Mouse (Mus musculus) liver, embryonic 14.5 days (tissue): ENCODE results near the gene Zfp423. TPM values are rescaled to one million over a fixed set of nuclear protein-coding genes. Genes with fewer than 3 reads are reported as not detected.

Experiments
- ATAC-seq: fragments of 200-750 bp; cut with Nextera tagmentation; 2 replicates; pipeline ENCODE4 v1.8.0; 2017; ENCODE audit warnings: moderate number of reproducible peaks, mild to moderate bottlenecking, moderate library complexity; ENCODE audit not compliant: insufficient read depth
- DNase-seq, 3 experiments: peaks; one replicate each; pipeline ENCODE4 v3.0.0-alpha.2; 2012 to 2013; ENCODE audit warnings: low read depth in 3 of 3, low spot score in 3 of 3
- H3K27ac ChIP-seq: fragments of 300-500 bp; sonication (generic); 2 replicates; pipeline ENCODE4 v1.5.1; 2014; ENCODE audit warnings: moderate library complexity, mild to moderate bottlenecking, control low read depth, inconsistent platforms
- H3K27me3 ChIP-seq: fragments of 300-500 bp; sonication (generic); 2 replicates; pipeline ENCODE4 v1.6.1; 2014; ENCODE audit warnings: mild to moderate bottlenecking, low read length, moderate library complexity; ENCODE audit not compliant: control insufficient read depth, insufficient read depth
- H3K36me3 ChIP-seq: fragments of 300-500 bp; sonication (generic); replicated peaks from 2 replicates; pipeline ENCODE4 v1.6.1; 2014; ENCODE audit warnings: low read depth; ENCODE audit not compliant: control insufficient read depth, insufficient read depth
- H3K4me1 ChIP-seq, 2 experiments: fragments of 200-500 bp in 1 of 2; fragments of 300-500 bp in 1 of 2; sonication (generic) in 1 of 2; replicated peaks; 2 replicates each; pipeline ENCODE4 v1.6.1; 2012 to 2014; ENCODE audit warnings: antibody characterized with exemption in 1 of 2, inconsistent platforms in 1 of 2, low read length in 1 of 2; ENCODE audit not compliant: control insufficient read depth in 2 of 2, insufficient read depth in 2 of 2
- H3K4me2 ChIP-seq: fragments of 300-500 bp; sonication (generic); 2 replicates; pipeline ENCODE4 v1.6.1; 2014; ENCODE audit warnings: low read depth, mild to moderate bottlenecking, control low read depth, moderate library complexity
- H3K4me3 ChIP-seq, 2 experiments: fragments of 200-500 bp in 1 of 2; fragments of 300-500 bp in 1 of 2; sonication (generic) in 1 of 2; 2 replicates each; pipeline ENCODE4 v1.5.1; 2012 to 2014; ENCODE audit warnings: low read depth in 2 of 2, low read length in 2 of 2, mild to moderate bottlenecking in 2 of 2, control low read depth in 1 of 2, inconsistent platforms in 1 of 2, moderate library complexity in 1 of 2; ENCODE audit not compliant: insufficient read depth in 1 of 2
- H3K9ac ChIP-seq: fragments of 300-500 bp; sonication (generic); replicated peaks from 2 replicates; pipeline ENCODE4 v1.6.1; 2014; ENCODE audit warnings: mild to moderate bottlenecking, control low read depth, moderate library complexity
- H3K9me3 ChIP-seq: fragments of 300-500 bp; sonication (generic); 2 replicates; pipeline ENCODE4 v1.6.1; 2016; ENCODE audit warnings: low read length, mixed read lengths; ENCODE audit not compliant: control insufficient read depth
- CTCF ChIP-seq: IDR thresholded peaks from 2 replicates; pipeline ENCODE4 v1.5.1; 2016; ENCODE audit warnings: antibody characterized with exemption, low read depth, control low read depth
- EP300 ChIP-seq: IDR thresholded peaks from 2 replicates; pipeline ENCODE4 v1.6.1; 2016; ENCODE audit warnings: antibody characterized with exemption, low read depth
- WGBS: fragments of 180-500 bp; shearing (Covaris S2); extraction: QIAGEN DNeasy Blood & Tissue Kit; methylation state at CpG from one replicate; pipeline ENCODE4 v1.1.7; 2014; ENCODE audit not compliant: insufficient replicate concordance; 5-methylcytosine and 5-hydroxymethylcytosine counted together
- polyA plus RNA-seq, 2 experiments: library from polyadenylated mRNA; depleted of rRNA in 1 of 2; stranded (reverse) in 1 of 2; unstranded in 1 of 2; fragments of >200 nt; fragmentation: Nextera tagmentation in 1 of 2; extraction: Ambion mirVana in 1 of 2; gene quantifications; 2 replicates each; pipeline versions ENCODE4 v1.2.1 to v1.2.3; 2012 to 2014

The Zfp423 gene
- polyA plus RNA-seq, 2 experiments = 0.52 to 0.60 TPM

DNA sequence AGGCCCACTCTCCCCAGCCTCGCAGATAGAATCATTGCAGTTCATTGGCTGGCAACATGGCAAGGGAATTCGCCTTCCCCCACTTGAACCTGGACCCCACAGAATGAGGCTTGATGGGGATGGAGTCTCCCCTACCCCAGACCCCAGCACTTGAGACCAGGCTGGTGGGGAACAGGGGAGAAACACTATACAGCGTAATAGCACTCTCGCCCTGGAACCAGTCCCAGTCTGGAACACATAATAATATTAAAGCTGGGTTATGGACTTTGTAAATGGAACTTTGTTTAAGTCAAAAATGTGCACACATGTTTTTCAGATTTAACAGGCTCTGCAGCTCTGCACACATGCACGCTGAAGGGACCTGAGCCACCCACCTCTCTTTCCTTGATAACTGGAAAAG, 54.0 kb downstream of the Zfp423 start:
- no peak for TF ChIP-seq EP300
- TF ChIP-seq CTCF = no peak
- ATAC-seq (no peak), DNase-seq (no peak)
- H3K36me3 ChIP-seq = no peaks in the 10 kb centered on the region
- no peak overlapping the region for H3K4me3 ChIP-seq
- H3K4me2 ChIP-seq = no peak overlapping the region
- WGBS = 66% methylated on average over 5 of the region's 5 CpGs
- no peak overlapping the region for H3K9ac ChIP-seq
- H3K9me3 ChIP-seq = no peaks in the 10 kb centered on the region
- no peaks in the 10 kb centered on the region for H3K4me1 ChIP-seq
- no peaks in the 10 kb centered on the region for H3K27me3 ChIP-seq
- H3K27ac ChIP-seq = no peak overlapping the region

DNA sequence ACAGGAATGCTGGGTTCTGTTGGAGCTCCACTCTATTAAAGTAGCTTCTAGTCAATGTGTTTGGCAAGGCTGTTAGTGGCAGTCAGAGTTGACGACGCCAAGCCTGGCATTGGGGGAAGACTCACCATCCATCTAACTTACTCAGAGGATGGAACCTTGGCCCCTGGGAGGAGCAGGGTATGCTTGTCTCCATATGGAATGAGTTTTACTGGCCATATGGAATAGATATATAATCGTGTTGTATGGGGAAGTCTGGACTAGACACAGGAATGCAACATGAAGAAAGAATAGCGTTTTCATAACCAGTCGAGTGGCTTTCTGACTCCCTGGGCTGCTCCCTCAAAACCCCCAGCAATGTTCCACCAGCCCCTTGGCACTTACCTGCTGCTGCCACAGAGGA, 55.3 kb downstream of the Zfp423 start:
- ATAC-seq (no peak), DNase-seq (no peak)
- Histone ChIP-seq H3K36me3 (no peaks in the 10 kb centered on the region), H3K9me3 (no peaks in the 10 kb centered on the region), H3K27ac (no peak overlapping the region), H3K27me3 (no peaks in the 10 kb centered on the region), H3K4me2 (no peak overlapping the region), H3K4me1 (no peaks in the 10 kb centered on the region), H3K9ac (no peak overlapping the region), H3K4me3 (no peak overlapping the region)
- no peak for TF ChIP-seq CTCF
- TF ChIP-seq EP300 = no peak
- 65% methylated on average over 5 of the region's 5 CpGs for WGBS

DNA sequence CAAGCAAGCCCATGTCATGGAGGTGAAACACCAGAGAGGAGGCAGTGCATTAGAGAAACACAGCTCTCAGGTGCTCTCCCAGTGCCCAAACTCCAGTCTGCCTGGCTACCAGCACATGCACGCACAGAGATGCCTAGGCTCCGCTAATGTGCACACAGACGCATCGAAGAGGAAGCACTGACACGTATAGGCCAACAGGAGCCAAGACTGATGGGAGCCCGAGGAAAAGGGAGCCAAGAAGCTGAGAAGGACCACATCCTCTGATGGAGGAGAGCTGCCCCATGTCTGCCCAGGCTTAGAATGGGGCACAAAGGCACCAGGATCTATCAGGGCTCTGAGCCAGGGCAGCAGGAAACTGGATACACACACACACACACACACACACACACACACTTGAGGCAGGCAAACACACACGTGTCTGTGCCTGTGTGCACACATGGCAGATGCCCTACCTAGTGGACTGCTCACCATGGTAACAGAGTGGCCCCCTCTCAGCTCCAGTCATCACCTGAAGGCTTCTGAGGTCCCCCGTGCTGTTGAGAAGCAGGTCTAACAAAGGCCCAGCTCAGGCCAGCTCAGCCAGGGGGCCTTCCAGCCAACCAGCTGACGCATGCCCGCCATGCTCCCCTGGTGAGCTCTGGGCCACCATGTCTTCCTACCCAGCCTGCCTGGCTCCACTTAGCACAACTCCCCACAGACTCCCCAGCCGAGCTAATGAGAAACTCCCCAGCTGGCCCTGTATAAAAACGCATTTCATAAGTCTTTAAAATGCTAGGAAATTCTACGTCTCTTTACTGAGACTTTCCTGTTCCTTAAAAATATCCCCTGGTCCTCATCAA, 64.0 kb downstream of the Zfp423 start:
- H3K36me3 ChIP-seq = no peaks in the 10 kb centered on the region
- H3K27me3 ChIP-seq = no peaks in the 10 kb centered on the region
- no peak for TF ChIP-seq EP300
- TF ChIP-seq CTCF = no peak
- H3K27ac ChIP-seq = no peak overlapping the region
- H3K4me2 ChIP-seq = no peak overlapping the region
- no peaks in the 10 kb centered on the region for H3K9me3 ChIP-seq
- no peak for DNase-seq
- H3K4me3 ChIP-seq = no peak overlapping the region
- ATAC-seq = no peak
- H3K9ac ChIP-seq = no peak overlapping the region
- 59% methylated on average over 13 of the region's 13 CpGs for WGBS
- peaks cover 0 to 3% of the 10 kb centered on the region in 2 experiments; a peak in 1 of 4 replicates for H3K4me1 ChIP-seq

DNA sequence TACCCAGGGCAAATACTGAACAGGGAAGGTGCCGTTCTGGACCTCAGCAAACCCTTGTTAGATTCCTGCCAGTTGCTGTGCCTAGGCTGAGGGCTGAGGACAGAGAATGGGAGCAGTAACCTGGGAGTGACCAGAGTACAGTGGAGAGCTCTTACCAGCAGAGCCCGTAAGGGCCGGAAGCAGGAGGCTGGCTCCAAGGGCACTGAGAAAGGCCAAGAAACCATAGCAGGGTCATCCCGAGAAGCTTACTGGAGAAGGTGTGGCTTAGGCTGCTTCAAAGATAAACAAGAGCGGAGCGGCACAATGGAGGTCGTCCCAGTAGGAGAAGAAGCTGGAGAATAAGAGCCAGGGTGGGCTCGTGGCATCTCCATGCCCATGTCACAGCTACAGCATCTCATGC, 65.1 kb downstream of the Zfp423 start:
- Histone ChIP-seq H3K27me3 (no peaks in the 10 kb centered on the region), H3K27ac (no peak overlapping the region), H3K4me2 (no peak overlapping the region), H3K9ac (no peak overlapping the region), H3K4me3 (no peak overlapping the region), H3K36me3 (no peaks in the 10 kb centered on the region), H3K4me1 (peaks cover 0 to 3% of the 10 kb centered on the region in 2 experiments; a peak in 1 of 4 replicates), H3K9me3 (no peaks in the 10 kb centered on the region)
- WGBS = 54% methylated on average over 8 of the region's 8 CpGs
- no peak for DNase-seq
- no peak for ATAC-seq
- TF ChIP-seq CTCF (no peak), EP300 (no peak)

DNA sequence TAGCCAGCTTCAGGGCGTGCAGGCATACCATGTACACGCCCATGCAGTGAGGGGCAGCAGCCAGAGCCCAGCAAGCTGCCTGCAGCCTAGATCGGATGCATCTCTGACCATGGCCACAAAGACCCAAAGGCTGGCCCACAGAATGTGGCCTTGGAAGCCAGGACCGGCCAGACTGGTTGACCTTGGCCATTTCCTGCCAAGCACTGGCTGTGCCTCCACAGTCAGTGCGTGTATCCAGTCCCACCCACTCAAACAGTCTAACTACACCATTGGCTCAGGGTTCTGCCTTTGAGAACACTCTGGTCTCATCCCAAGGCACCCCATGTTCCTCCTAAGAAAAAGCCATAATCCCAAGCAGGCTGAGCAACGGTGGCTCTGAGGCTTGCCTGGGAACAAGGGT, 65.8 kb downstream of the Zfp423 start:
- DNase-seq = no peak

More for the DNA sequence above, 65.8 kb downstream of the Zfp423 start:
- Histone ChIP-seq H3K27ac (no peak overlapping the region), H3K9ac (no peak overlapping the region), H3K4me3 (no peak overlapping the region), H3K36me3 (no peaks in the 10 kb centered on the region), H3K4me2 (no peak overlapping the region), H3K9me3 (no peaks in the 10 kb centered on the region), H3K27me3 (no peaks in the 10 kb centered on the region), H3K4me1 (peaks cover 0 to 3% of the 10 kb centered on the region in 2 experiments; a peak in 1 of 4 replicates)
- no peak for ATAC-seq
- TF ChIP-seq EP300 (no peak), CTCF (no peak)
- 55% methylated on average over 6 of the region's 6 CpGs for WGBS
